Mouse (Mus musculus) left cerebral cortex, postnatal 36 days (tissue): Measurements from ENCODE around the gene Magi2. TPM values are rescaled to one million over a fixed set of nuclear protein-coding genes. Genes with fewer than 3 reads are reported as not detected.
A peak's percentile ranks its signal among the peaks of the same experiment; 100 is the strongest.

Source experiments
- DNase-seq, 2 experiments: peaks; one replicate each; pipeline ENCODE4 v3.0.0; 2021 to 2022; ENCODE audit warnings: low spot score in 2 of 2, mixed read lengths in 1 of 2
- intact Hi-C: fragments of 180-260 bp; cut with DNase I; formaldehyde crosslinking; loops from one replicate; pipeline ENCODE4 v1.15.1; 2025
- total RNA-seq, 2 experiments: library from RNA; stranded (reverse); gene quantifications; 2 replicates each; pipeline ENCODE4 v1.2.3; 2021

The Magi2 gene
- total RNA-seq, 2 experiments from 2014 or later: 121 to 141 TPM

GRCm38 (mm10) chr5:20048386-20048785, 821.5 kb downstream of the Magi2 start:
- DNase-seq: no peak
- intact Hi-C loops: no loop called here

GRCm38 (mm10) chr5:20050284-20050683, 823.4 kb downstream of the Magi2 start:
- intact Hi-C loops: no loop called here
- DNase-seq: no peak

GRCm38 (mm10) chr5:20055000-20055399, 828.2 kb downstream of the Magi2 start:
- intact Hi-C loops: no loop called here
- DNase-seq: no peak

GRCm38 (mm10) chr5:20056074-20056842, 829.4 kb downstream of the Magi2 start:
- DNase-seq: no peak
- intact Hi-C loops: no loop called here

- DNase-seq: no peak
- intact Hi-C loops: no loop called here
These were observed 830.0 kb downstream of the Magi2 start for GRCm38 (mm10) chr5:20056856-20057255.

GRCm38 (mm10) chr5:20062011-20062410, 835.2 kb downstream of the Magi2 start:
- intact Hi-C loops: no loop called here
- DNase-seq: no peak

GRCm38 (mm10) chr5:20065081-20065480, 838.2 kb downstream of the Magi2 start:
- intact Hi-C loops: no loop called here

GRCm38 (mm10) chr5:20068496-20068895, 841.7 kb downstream of the Magi2 start:
- no peak for DNase-seq
- intact Hi-C loops: no loop called here

More at GRCm38 (mm10) chr5:20065081-20065480, 838.2 kb downstream of the Magi2 start:
- DNase-seq: no peak

GRCm38 (mm10) chr5:20068921-20069486, 842.2 kb downstream of the Magi2 start:
- intact Hi-C loops: no loop called here
- DNase-seq: no peak

- DNase-seq: no peak
- intact Hi-C loops: no loop called here
These were observed 847.3 kb downstream of the Magi2 start for GRCm38 (mm10) chr5:20074101-20074500.

GRCm38 (mm10) chr5:20074867-20075266, 848.0 kb downstream of the Magi2 start:
- intact Hi-C loops: no loop called here
- DNase-seq: no peak

GRCm38 (mm10) chr5:20078931-20079330, 852.1 kb downstream of the Magi2 start:
- DNase-seq: peak in 1 of 2 experiments; percentile 29
- intact Hi-C loops: no loop called here

- intact Hi-C loops: no loop called here
- no peak for DNase-seq
These were observed 853.9 kb downstream of the Magi2 start for GRCm38 (mm10) chr5:20080605-20081309.

- no peak for DNase-seq
- intact Hi-C loops: no loop called here
These were observed 855.5 kb downstream of the Magi2 start for GRCm38 (mm10) chr5:20082368-20082767.

GRCm38 (mm10) chr5:20087083-20087482, 860.2 kb downstream of the Magi2 start:
- no peak for DNase-seq
- intact Hi-C loops: no loop called here

GRCm38 (mm10) chr5:20103869-20104268, 877.0 kb downstream of the Magi2 start:
- DNase-seq: no peak
- intact Hi-C loops: no loop called here

- no peak for DNase-seq
- intact Hi-C loops: no loop called here
These were observed 877.7 kb downstream of the Magi2 start for GRCm38 (mm10) chr5:20104496-20104895.

GRCm38 (mm10) chr5:20109496-20109895, 882.7 kb downstream of the Magi2 start:
- intact Hi-C loops: no loop called here
- DNase-seq: peak; percentile 56 to 57

GRCm38 (mm10) chr5:20117156-20117555, 890.3 kb downstream of the Magi2 start:
- intact Hi-C loops: no loop called here

GRCm38 (mm10) chr5:20140235-20140634, 913.4 kb downstream of the Magi2 start:
- intact Hi-C loops: no loop called here
- no peak for DNase-seq

More at GRCm38 (mm10) chr5:20117156-20117555, 890.3 kb downstream of the Magi2 start:
- no peak for DNase-seq
